Mouse (Mus musculus): ENCODE measurements around the gene Plekhg6.
A peak's percentile ranks its signal among the peaks of the same experiment; 100 is the strongest.

The Plekhg6 gene

GRCm38 (mm10) chr6:125380372-125381360 is at the start of gene Plekhg6:
Gene Plekhg6 (minus strand): TSS chr6:125380793.
- no peak for DNase-seq (ENCODE audit: low read depth, low spot score)

- no peak for DNase-seq (ENCODE audit: low read depth, low spot score)
Measured at GRCm38 (mm10) chr6:125429741-125430140, 49.1 kb upstream of the Plekhg6 start.

DNA sequence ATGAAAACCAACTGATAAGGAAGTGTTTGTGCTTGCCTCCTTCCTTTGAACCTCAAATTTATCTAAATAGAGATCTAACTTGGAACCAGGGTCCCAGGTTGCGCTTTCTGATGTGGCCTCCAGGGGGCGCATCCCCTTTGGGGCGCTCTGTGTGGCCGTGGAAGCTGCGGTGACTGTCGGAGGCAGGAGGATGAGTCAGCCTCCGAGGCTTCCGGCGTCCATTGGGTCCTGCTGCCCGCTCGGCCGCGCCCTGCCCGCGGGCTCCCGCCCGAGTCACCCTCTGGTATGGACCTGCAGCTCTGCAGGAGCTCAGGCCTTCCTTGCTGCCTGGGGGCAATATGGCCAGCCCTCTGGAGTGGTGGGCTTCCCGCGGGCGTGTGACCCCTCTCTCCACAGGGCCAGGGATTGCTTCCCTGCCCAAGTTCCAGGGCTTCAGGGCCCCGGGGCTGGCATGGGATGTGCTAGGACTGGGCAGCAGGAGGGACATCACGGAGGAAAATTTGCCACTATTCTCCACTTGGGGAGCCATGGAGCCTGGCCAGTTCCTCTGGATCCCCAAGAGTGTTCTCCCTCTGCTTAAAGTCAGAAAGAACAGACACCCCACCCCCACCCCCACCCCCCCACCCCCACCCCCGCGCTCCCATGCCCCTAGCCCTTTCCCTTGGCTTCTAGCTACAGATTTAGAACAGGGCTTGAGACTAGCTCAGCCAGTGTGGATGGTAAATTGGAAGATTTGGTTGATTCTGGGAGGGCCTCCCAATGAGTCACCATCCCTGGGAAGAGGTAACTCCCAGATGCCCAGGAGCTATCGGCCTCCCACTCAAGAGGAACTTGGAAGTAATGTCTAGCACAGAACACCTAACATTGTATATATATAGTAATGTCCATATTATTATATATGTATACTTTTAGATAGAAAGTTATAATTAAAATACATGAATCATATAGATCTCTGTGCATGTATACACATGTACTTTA is 46.1 kb upstream of the Plekhg6 start:
- DNase-seq (ENCODE audit: low read depth, low spot score), result no peak

DNA sequence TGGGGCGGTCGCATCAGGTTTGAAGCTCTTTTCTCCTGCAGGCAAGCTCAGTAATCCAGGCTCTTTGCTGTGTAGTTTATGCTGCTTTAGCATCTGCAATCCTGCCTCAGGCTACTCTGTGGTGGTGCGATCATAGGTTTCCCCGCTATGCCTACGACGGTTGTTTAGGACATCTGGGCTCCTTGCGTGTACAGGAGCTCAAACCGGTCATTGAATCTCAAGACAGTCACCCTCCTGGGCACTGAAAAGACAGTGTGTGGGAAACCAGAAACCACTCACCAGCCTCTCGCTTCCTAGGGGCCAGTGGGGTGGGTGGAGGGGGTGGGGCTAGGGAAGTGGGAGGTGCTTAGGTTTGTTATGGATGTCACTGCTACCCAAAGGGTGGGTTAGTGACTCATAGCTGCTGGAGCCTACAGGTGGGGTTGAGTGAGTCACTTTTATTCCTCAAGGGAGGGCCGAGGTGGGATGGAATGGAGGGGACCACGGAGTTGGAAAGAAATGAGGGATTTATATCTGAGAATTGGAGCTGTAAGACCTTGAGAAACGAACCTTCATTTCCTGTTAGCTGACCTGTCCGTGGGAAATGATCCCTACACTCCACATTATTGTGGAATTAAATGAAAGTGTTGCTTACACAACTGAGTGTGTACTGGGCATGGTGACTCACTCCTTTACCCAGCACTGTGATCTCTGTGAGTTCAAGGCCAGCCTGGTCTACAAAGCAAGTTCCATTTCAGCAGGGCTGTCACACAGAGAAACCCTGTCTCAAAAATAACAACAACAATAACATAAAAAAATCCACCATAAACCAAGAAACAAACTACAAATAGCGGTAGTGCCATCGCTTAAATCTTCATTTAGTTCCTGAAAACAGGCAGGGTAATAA is 44.9 kb upstream of the Plekhg6 start:
- DNase-seq (ENCODE audit: low read depth, low spot score), result no peak

DNA sequence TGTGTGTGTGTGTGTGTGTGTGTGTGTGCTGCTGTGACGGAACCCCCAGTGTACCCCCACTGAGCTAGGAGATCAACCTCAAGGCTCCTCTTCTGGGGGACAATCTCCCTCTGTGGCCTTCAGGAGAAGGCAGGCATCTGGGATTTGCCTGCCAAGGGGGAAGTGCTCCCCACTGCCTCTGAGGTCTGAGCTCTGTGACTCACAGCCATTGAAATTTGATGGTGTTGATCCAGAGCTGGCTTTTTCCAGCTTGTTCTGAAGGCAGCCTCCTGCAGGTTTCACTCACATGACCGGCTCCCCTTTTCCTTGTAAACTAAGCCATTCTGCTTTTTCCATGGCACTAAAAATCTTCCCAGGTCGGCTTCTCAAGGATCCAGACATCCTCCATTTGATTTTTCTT is 43.6 kb upstream of the Plekhg6 start:
- DNase-seq (ENCODE audit: low read depth, low spot score), result no peak

GRCm38 (mm10) chr6:125423507-125423906 is 42.9 kb upstream of the Plekhg6 start:
- DNase-seq (ENCODE audit: low read depth, low spot score), result no peak

GRCm38 (mm10) chr6:125423099-125423498 is 42.5 kb upstream of the Plekhg6 start:
- no peak for DNase-seq (ENCODE audit: low read depth, low spot score)

DNA sequence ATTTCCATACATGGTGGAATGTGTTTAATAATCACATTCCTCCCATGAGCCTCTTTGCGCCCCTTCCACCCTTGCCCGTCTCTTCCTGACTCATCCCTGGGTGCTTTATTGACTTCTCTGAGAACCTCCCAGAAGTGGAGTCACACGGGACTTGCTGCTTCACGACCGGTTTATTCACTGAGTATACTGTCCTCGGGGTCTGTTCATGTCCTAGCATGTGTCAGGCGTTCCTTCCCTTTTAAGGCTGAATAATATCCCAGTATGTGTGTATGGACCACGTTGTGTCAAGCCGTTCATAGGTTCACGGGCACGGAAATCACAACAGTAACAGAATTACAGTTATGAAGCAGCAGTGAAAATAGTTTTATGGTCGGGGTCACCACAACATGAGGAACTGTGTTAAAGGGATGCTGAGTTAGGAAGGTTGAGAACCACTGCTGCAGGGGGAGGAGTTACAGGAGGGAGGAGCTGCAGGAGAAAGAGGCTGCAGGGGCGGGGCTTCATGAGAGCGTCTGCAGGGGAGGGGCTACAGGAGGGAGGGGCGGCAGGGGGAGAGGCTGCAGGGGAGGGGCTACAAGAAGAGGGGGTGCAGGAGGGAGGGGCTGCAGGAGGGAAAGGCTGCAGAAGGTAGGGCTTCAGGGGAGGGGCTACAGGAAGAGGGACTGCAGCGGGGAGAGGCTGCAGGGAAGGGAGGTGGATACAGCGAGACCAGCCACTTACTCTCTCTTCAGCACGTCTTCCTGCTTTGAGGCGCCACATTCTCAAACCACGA is 41.6 kb upstream of the Plekhg6 start:
- DNase-seq (ENCODE audit: low read depth, low spot score), result peak; percentile 84

GRCm38 (mm10) chr6:125420458-125421063 is 40.0 kb upstream of the Plekhg6 start:
- no peak for DNase-seq (ENCODE audit: low read depth, low spot score)

GRCm38 (mm10) chr6:125418744-125419143 is 38.2 kb upstream of the Plekhg6 start:
- peak; percentile 79 for DNase-seq (ENCODE audit: low read depth, low spot score)

- no peak for DNase-seq (ENCODE audit: low read depth, low spot score)
Measured at GRCm38 (mm10) chr6:125413326-125413725, 32.7 kb upstream of the Plekhg6 start.

DNA sequence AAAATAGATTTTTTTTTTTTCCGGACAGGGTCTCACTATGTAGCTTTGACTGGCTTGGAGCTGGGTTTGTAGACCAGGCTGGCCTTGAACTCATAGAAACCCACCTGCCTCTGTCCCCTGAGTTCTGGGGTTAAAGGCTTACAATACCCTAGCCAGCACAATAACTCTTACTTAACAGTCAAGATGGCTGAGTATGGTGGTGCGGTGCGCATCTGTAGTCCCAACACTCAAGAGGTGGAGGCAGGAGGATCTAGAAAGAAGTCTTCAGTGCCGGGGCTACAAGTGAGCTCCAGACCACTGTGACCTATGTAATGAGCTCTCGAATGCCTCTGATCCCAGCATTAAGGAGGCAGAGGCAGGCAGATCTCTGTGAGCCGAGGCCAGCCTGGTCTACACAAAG is 31.1 kb upstream of the Plekhg6 start:
- no peak for DNase-seq (ENCODE audit: low read depth, low spot score)

DNA sequence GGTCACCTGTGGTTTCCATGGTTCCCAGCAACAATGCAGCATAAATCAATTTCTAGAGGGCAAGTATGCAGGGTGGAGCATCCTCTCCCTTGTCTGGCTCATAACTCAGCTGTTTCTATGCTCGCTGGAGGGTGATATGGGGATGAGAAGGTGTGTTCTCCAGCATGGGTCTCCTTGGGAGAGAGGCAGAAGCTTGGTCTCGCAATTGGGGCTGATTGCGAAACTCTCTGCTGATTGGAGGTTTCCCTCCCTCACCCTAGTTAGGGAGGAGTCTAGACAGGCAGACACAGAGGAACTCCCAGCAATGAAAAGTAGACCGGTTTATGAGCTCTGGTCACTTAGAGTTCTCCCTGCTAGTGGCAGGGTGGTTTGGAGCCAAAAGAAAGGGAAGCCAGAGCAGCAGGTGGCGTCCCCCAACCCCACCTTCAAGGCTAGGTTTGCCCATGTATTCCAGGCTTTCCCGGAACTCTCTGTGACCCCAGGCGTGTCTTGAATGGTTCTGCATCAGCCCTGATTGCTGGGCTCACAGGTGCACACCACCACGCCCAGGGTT is 30.5 kb upstream of the Plekhg6 start:
- DNase-seq (ENCODE audit: low read depth, low spot score), result peak; percentile 82

DNA sequence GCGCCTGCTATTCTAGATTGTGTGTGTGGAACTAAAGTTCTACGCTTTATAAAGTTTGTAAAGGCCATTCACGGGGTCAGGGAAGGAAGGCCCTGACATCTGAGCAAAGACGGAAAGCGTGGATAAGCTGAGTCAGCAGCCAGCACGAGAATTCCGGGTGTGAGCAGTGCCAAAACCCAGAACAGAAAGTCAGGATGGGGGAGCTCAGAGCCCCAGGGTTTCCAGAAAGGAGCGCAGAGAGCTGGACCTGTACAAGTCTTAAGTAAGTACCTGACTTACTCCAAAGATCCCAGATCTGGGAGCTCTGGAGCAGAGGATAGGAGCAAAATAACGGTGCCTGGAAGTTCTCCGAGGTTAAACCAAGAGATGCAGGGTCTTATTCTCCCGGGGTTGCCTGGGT is 30.0 kb upstream of the Plekhg6 start:
- no peak for DNase-seq (ENCODE audit: low read depth, low spot score)

DNA sequence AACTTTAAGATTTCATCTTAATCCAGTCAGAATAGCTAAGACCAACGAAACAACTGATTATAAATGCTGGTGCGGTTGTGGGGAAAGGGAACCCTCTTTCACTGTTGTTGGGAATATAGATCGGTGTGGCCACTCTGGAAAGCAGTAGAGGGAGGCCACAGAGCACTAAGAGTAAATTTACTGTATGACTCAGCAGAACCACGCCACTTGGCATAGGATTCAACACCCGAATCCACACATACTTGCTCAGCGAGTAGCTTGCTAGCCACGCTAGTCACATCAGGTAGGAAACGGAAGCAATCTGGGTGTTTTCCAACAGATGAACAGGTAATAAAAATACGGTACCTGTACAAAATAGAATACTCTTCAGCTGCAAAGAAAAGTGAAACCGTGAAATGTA is 27.1 kb upstream of the Plekhg6 start:
- no peak for DNase-seq (ENCODE audit: low read depth, low spot score)

DNA sequence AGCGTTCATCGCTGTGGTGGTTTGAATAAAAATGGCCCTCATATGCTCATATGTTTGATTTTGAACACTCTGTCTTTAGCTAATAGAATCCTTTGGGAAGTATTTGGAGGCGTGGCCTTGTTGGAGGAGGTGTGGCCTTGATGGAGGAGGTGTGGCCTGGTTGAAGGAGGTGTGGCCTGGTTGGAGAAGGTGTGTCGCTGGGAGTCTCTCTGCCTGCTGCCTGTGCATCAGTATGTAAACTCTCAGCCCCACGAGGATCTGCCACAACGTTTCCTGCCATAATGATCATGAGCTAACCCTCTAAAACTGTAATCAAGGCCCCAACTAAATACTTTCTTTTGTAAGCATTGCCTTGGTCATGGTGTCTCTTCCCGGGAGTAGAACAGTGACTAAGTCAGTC is 26.6 kb upstream of the Plekhg6 start:
- DNase-seq (ENCODE audit: low read depth, low spot score), result no peak

DNA sequence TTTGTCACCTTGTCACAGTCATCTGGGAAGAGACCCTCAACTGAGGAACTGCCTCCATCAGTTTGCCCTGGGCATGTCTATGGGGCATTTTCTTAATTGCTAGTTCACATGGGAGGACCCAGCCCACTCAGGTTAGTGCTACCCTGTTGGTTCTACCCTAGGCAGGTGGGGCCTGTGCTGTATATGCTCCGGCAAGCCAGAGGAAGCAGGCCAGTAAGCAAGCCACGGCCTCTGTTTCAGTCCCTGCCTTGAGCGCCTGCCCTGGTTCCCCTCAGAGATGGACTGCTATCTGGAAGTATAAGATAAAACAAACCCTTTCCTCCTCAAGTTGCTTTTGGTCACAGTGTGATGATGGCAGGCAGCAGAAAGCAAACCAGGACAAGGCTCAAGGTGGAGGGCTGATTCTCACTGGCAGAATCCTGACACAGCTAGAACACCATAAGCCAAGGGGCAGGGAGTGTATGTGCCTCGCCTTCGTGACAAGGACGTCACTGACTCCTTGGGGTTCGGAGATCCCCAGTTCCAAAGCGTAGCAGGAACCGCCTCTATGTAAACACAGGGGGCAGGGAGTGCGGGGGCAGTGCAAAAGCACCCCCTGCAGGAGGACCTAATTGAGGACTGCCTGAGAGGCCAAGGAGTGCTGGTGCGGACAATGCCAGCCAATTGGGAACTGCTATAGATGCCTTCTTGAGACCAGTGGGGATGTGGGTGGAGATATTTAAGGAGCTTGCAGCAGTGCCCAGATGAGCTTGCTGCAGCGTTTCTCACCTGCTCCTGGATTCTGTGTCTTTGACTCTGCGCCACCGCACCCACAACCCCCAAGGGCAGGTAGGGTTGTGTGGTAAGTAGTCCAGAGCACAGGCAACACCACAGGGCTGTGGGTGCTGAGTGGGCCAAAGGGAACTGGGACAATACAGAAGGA is 25.1 kb upstream of the Plekhg6 start:
- DNase-seq (ENCODE audit: low read depth, low spot score), result no peak

DNA sequence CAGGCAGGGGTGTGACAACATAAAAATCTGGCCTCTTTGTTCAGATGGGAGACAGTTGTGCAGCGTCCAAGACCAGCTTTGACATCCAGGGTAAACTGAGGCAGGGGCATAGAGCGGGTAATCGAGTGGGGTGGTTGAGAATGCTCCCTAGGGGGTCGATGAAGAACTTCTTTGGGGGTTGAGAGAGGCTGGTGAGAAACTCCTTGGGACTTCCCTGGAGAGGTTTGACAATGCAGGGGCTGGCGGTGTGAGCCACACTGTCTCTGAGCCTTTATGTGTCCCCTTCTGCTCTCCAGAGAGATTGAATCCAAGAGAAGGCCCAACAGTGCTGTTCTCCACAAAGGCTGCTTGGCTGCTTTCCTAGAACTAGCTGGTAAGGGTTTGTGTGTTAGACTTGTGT is 9.3 kb upstream of the Plekhg6 start:
- DNase-seq (ENCODE audit: low read depth, low spot score), result no peak

DNA sequence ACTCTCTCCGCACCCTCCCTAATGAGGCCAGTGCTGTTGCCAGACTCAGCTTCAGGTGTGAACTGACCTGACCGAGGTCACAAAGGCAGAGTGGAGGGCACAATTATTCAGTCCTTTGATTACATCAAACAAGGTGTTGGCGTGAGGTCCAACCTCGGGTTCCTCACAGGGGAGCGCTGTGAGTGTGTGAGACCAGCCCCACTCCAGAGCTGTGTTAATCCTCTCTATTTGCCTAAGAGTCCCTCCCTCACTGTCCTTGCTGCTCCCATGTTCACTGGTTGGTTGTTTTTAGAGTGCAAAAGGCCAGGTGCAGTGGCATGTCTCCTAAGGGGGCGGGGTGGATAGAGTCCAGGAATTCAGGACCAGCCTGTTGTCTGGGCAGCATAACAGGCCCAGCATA is 5.5 kb upstream of the Plekhg6 start:
- no peak for DNase-seq (ENCODE audit: low read depth, low spot score)
